Mouse (Mus musculus): ENCODE data around the gene Ccdc74a.

Gene Ccdc74a

GRCm38 (mm10) chr16:17646310-17647114 is at the start of gene Ccdc74a:
TSS of gene Ccdc74a (plus strand) at chr16:17646470.
- in situ Hi-C loops (cut with MboI, MseI): no loop called here

GRCm38 (mm10) chr16:17600944-17601562 is 45.2 kb upstream of the Ccdc74a start:
- in situ Hi-C loops (cut with MboI, MseI): no loop called here

DNA sequence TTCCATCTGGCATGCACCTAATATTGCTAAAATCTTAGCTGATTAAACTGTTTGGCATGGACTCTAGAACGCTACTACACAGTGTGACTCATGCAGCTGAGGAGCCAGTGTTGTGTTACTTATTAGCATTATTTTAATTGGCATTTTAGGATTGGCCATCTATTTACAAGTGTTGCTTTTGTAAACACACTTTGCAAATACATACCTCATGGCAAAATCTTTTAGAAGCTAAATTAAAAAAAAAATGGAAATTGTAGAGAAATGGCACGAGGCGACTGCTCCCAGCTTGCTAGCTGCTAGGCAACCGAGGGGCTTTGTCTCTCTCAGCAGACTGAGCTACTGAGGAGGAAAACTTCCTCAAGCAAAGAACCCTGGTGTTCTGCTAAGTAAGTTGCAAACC is 41.3 kb upstream of the Ccdc74a start:
- in situ Hi-C loops (cut with MboI, MseI): no loop called here

GRCm38 (mm10) chr16:17605684-17606083 is 40.6 kb upstream of the Ccdc74a start:
- in situ Hi-C loops (cut with MboI, MseI): no loop called here

DNA sequence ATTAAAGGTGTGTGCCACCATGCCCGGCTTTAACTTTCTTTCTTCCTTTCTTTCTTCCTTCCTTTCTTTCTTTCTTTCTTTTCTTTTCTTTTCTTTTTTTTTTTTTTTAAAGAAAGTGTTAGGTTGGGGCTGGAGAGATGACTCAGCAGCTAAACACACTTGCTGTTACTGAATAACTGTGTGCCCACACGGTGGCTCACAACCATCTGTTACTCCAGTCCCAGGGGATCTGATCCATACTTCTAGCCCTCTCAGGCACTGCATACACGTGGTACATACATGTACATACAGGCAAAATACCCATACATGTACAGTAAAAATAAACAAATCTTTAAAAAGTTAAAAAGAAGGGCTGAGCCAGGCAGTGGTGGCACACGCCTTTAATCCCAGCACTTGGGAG is 34.9 kb upstream of the Ccdc74a start:
- in situ Hi-C loops (cut with MboI, MseI): no loop called here

DNA sequence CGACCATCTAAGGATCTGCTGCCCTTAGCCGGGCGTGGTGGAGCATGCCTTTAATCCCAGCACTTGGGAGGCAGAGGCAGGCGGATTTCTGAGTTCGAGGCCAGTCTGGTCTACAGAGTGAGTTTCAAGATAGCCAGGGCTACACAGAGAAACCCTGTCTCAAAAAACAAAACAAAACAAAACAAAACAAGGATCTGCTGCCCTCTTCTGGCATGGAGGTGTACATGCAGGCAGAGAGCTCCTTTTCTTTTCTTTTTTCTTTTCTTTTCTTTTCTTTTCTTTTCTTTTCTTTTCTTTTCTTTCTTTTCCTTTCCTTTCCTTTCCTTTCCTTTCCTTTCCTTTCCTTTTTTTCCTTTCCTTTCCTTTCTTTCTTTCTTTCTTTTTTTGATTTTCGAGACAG is 31.5 kb upstream of the Ccdc74a start:
- in situ Hi-C loops (cut with MboI, MseI): loop anchor here (5.0 kb wide), 1 partner anchor 57 kb away; no protein-coding TSS in a partner anchor

GRCm38 (mm10) chr16:17616212-17616611 is 30.1 kb upstream of the Ccdc74a start:
- in situ Hi-C loops (cut with MboI, MseI): loop anchor here (5.0 kb wide), 1 partner anchor 59 kb away; no protein-coding TSS in a partner anchor

DNA sequence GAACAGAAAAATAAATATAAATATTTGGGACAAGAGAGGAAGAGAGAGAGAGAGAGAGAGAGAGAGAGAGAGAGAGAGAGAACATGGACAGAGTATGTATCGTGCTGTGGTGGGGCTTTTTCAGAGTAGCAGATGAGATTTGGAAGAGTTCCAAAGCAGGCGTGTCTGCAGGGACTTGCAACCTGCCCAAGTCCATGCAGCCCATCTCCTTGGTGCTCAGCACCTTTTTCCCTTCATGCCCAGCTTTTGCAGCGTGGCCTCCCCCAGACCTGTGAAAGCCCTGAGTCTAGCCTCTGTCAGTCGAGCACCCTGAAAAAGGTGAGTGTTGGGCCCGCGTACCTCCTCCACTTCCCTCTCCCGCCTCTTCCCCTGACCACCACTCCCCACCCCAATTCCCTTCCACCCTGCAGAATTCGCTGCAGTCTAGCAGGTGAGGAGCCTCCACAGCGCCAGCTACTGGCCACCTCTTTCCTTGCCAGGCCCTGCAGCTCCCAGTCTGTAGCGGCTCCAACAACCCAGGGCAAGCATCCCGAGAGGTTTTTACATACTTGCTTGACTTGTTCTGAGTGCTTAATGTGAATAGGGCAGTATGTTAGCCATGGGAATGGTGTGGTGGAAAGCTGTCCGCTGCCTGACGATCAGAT is 28.2 kb upstream of the Ccdc74a start:
- in situ Hi-C loops (cut with MboI, MseI): loop anchor here (5.0 kb wide), 1 partner anchor 61 kb away; no protein-coding TSS in a partner anchor

- in situ Hi-C loops (cut with MboI, MseI): loop anchor here (5.0 kb wide), 1 partner anchor 62 kb away; no protein-coding TSS in a partner anchor
Observed at GRCm38 (mm10) chr16:17619198-17620105, 26.8 kb upstream of the Ccdc74a start, which contains the start of gene Smpd4. TSS of gene Smpd4 (plus strand) at chr16:17619354.

DNA sequence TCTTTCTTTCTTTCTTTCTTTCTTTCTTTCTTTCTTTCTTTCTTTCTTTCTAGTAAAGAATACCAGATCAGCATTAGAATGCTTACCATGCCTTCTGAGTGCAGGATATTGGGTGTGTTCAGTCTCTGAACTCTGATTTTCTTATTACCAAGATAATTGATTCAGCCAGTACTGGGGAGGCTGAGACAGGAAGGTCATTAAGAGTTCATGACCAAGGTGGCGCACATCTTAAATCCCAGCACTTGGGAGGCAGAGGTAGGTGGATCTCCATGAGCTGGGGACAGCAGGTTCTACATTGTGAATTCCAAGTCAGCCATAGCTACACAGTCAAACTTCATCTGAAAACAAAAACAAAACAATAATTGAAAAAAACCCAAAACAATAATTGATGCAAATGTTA is 24.3 kb upstream of the Ccdc74a start:
- in situ Hi-C loops (cut with MboI, MseI): no loop called here

- in situ Hi-C loops (cut with MboI, MseI): no loop called here
Observed at GRCm38 (mm10) chr16:17625488-17626268, 20.6 kb upstream of the Ccdc74a start.

DNA sequence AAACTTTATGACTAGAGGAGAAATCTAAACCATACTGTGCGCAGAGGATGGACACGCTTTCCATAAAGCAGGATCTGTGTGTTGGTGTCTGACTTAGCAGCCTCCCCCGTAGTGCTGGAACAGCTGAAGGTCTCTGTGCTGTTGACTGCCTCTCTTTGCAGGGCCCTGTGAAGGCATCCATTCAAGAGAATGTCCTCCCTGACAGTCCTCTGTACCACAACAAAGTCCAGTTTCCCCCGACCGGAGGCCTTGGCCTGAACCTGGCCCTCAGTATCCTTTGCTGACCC is 20.1 kb upstream of the Ccdc74a start:
- in situ Hi-C loops (cut with MboI, MseI): no loop called here

GRCm38 (mm10) chr16:17632580-17632979 is 13.7 kb upstream of the Ccdc74a start:
- in situ Hi-C loops (cut with MboI, MseI): no loop called here

DNA sequence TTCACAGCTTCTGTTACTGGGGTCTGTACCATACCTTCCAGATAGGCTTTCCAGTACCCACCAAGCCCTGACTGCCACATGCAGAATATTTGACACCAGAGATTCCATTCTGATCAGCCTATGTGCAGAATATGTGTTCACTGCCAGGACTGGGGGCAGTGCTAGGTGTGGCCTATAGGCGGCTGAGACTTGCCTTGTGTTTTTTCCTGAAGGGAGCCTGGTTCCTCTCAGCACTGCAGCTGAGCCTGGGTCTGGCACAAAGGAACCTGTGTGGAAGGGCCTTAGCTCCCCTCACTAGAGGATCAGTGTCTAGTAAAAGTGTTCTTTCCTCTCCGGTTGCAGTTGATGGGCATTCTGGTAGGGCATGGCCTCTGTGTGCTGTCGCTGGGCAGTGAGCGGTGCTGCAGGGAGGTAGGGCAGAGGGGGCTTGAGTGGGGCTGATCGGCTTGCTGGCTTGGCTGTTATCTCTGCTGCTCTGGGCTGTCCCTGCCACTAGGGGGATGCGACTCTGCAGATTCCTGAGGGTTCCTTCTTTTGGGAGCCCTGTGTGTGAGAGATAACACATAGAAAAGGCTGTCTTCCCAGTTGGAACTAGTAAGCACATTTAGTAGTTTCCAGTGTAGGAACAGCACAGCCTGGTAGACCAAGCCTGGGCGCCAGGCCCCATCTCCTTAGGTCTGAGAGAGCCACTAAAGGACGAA is 12.6 kb upstream of the Ccdc74a start:
- in situ Hi-C loops (cut with MboI, MseI): no loop called here

DNA sequence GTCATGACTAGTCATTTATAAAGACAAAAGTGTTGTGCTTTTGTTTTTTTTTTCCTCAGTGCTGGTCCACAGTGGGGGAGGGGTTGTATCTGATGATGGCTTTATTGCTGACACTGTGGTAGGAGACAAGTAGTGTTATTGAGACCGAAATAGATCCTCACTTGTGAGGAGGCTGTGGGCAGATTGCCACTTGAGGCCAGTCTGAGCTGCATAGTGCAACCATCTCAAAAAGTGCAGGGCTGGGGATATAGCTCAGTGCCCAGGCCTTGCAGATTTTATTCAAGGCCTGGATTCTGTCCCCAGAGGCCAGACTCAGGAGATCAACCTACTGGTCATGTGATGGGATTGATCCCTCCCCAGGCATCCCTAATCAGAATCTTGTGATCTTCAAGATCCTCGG is 9.4 kb upstream of the Ccdc74a start:
- in situ Hi-C loops (cut with MboI, MseI): no loop called here

DNA sequence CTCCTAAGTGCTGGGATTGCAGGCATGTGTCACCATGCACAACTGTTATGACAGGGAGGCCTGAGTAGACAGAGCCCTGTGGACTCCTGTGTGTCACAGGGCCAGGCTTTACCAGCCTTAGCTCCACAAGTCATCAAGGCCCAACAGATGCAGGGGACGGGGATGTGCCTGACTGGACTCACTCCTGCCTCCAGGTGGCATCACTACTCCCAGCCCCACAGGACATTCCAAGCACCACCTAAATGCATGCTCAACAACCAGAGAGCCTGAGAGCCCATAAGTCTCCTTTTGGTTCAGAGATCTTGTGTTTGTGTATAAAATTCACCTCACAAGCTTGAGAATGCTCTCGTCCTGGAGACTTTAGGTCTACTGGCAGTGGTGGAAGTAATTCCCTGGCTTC is 8.7 kb upstream of the Ccdc74a start:
- in situ Hi-C loops (cut with MboI, MseI): no loop called here

- in situ Hi-C loops (cut with MboI, MseI): no loop called here
Observed at GRCm38 (mm10) chr16:17638036-17638628, 8.1 kb upstream of the Ccdc74a start.

DNA sequence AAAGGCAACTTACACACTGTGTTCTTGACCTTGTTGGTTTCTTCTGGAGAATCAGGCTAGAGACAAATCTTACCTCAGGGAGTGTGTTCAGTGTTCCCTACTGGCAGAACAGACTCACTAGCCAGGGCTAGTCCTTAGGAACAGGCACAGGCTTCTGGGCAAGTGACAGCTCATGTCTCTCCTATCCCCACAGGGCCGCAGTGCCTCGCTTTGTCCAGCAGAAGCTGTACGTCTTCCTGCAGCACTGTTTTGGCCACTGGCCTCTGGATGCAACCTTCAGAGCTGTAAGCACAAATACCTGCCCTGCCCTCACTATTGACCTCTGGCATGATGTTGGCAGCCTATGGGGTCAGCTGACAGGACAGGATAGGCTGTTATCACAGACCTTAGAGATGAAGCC is 7.2 kb upstream of the Ccdc74a start:
- in situ Hi-C loops (cut with MboI, MseI): no loop called here

DNA sequence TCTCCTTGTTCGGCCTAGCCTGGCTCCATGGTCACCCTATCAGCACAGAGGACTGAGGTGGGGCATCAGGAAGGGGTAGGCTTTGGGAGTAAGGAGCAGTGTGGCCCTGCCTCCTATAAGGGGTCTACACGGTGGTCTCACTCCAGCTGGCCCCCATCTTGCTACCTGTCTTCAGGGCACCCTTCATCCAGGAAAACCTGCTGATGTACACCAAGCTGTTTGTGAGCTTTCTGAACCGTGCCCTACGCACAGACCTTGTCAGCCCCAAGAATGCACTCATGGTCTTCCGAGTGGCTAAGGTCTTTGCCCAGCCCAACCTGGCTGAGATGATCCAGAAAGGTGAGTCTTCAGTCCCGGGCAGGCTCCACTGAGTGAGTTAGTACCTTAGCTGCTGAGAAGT is 6.3 kb upstream of the Ccdc74a start:
- in situ Hi-C loops (cut with MboI, MseI): no loop called here

- in situ Hi-C loops (cut with MboI, MseI): no loop called here
Observed at GRCm38 (mm10) chr16:17640706-17641105, 5.6 kb upstream of the Ccdc74a start.
